Mouse (Mus musculus) megakaryocyte, embryonic 14.5 days (primary cell): ENCODE data around the gene Dync1li1.

Source experiments
- FLI1 ChIP-seq: IDR thresholded peaks from 2 replicates; pipeline ENCODE4 v1.6.1; 2012; ENCODE audit warnings: low read length, inconsistent platforms, mixed read lengths
- GATA1 ChIP-seq: IDR thresholded peaks from 3 replicates; pipeline ENCODE4 v1.6.1; 2012; ENCODE audit warnings: mixed read lengths, low read length, inconsistent platforms, borderline replicate concordance

DNA sequence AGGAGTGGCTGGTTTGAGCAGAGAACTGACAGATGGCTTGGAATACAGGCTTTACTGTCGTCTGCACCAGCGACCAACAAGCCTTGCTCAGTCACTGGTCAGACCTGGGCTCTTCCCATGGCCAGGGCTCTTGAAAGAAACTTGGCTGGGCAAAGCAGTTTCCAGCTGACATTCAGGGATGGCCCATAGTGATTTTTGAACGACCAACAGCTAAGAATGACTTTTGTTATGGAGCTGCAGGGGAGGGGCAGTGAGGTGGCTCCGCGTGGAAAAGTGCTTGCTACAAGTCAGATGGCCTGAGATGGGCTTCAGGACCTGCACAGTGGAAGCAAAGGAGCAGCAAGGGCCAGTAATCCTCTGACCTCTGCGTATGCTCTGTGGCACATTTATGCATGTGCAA, 10.7 kb downstream of the Dync1li1 start:
- no peak for TF ChIP-seq GATA1
- no peak for TF ChIP-seq FLI1
